Mouse (Mus musculus) C2C12 (cell line): ENCODE results near the gene Fam71b. TPM values are rescaled to one million over a fixed set of nuclear protein-coding genes. Genes with fewer than 3 reads are reported as not detected.

Experiments
- H3K27me3 ChIP-seq: one replicate; pipeline ENCODE4 v1.6.1; 2011; ENCODE audit not compliant: control insufficient read depth, insufficient read depth, insufficient read length
- H3K36me3 ChIP-seq: one replicate; pipeline ENCODE4 v1.6.1; 2011; ENCODE audit not compliant: control insufficient read depth, insufficient read depth
- H3K4me3 ChIP-seq: one replicate; pipeline ENCODE4 v1.5.1; 2011; ENCODE audit warnings: mild to moderate bottlenecking, control low read depth; ENCODE audit not compliant: poor library complexity, insufficient read depth, severe bottlenecking
- H3K79me2 ChIP-seq: one replicate; pipeline ENCODE4 v1.6.1; 2011; ENCODE audit not compliant: control insufficient read depth, insufficient read depth
- H3K79me3 ChIP-seq: one replicate; pipeline ENCODE4 v1.6.1; 2011; ENCODE audit warnings: low read depth, control low read depth
- H3ac ChIP-seq: one replicate; pipeline ENCODE3; 2011; ENCODE audit warnings: low read depth; ENCODE audit not compliant: control insufficient read depth, insufficient read length
- CEBPB ChIP-seq: IDR thresholded peaks from one replicate; pipeline ENCODE4 v1.6.1; 2011; ENCODE audit warnings: low read depth, mild to moderate bottlenecking, control low read depth, moderate library complexity
- CTCF ChIP-seq: IDR thresholded peaks from one replicate; pipeline ENCODE4 v1.5.1; 2011; ENCODE audit not compliant: control insufficient read depth, insufficient read depth, insufficient read length
- FOSL1 ChIP-seq: IDR thresholded peaks from one replicate; pipeline ENCODE4 v1.8.0; 2011; ENCODE audit warnings: mild to moderate bottlenecking, low read length; ENCODE audit not compliant: poor library complexity, insufficient read depth, severe bottlenecking
- MAX ChIP-seq: IDR thresholded peaks from one replicate; pipeline ENCODE4 v1.6.1; 2011; ENCODE audit warnings: mild to moderate bottlenecking, control low read depth
- MYOD1 ChIP-seq: IDR thresholded peaks from one replicate; pipeline ENCODE4 v1.6.1; 2011; ENCODE audit warnings: low read depth; ENCODE audit not compliant: control insufficient read depth, insufficient read length
- MYOG ChIP-seq: IDR thresholded peaks from one replicate; pipeline ENCODE4 v1.6.1; 2011; ENCODE audit not compliant: control insufficient read depth, insufficient read length; ENCODE audit errors: extremely low read depth
- USF1 ChIP-seq: IDR thresholded peaks from one replicate; pipeline ENCODE4 v1.6.1; 2011; ENCODE audit warnings: low read depth, mild to moderate bottlenecking, control low read depth, moderate library complexity
- polyA plus RNA-seq: library from polyadenylated mRNA; unstranded; fragments of >200 nt; fragmentation: generic; extraction: Trizol; gene quantifications from one replicate; pipeline ENCODE4 v1.2.1, GENCODE M21; 2012; ENCODE audit warnings: missing spikeins

Fam71b gene
- polyA plus RNA-seq, 1 experiment = 0.20 TPM

- Histone ChIP-seq H3K4me3 (no peak overlapping the region), H3K36me3 (no peaks in the 10 kb centered on the region), H3K27me3 (no peaks in the 10 kb centered on the region), H3K79me3 (no peaks in the 10 kb centered on the region), H3K79me2 (no peaks in the 10 kb centered on the region), H3ac (no peak overlapping the region)
- TF ChIP-seq CTCF (no peak), MYOD1 (no peak), FOSL1 (no peak)
Measured at GRCm38 (mm10) chr11:46396860-46397179, 461 bp downstream of the Fam71b start.

GRCm38 (mm10) chr11:46397900-46398299 lies 1.5 kb downstream of the Fam71b start:
- no peaks in the 10 kb centered on the region for H3K79me3 ChIP-seq
- no peaks in the 10 kb centered on the region for H3K36me3 ChIP-seq
- H3K4me3 ChIP-seq = no peak overlapping the region
- TF ChIP-seq MAX = no peak
- no peak for TF ChIP-seq MYOG
- TF ChIP-seq CTCF = no peak
- no peak for TF ChIP-seq USF1
- no peak for TF ChIP-seq MYOD1
- TF ChIP-seq FOSL1 = no peak
- TF ChIP-seq CEBPB = no peak
- no peaks in the 10 kb centered on the region for H3K27me3 ChIP-seq
- H3K79me2 ChIP-seq = no peaks in the 10 kb centered on the region
- no peak overlapping the region for H3ac ChIP-seq

- H3K79me3 ChIP-seq = no peaks in the 10 kb centered on the region
- no peak for TF ChIP-seq USF1
- no peak for TF ChIP-seq MYOG
- no peak for TF ChIP-seq MYOD1
- no peak for TF ChIP-seq CTCF
- no peak for TF ChIP-seq MAX
- TF ChIP-seq FOSL1 = no peak
- no peak for TF ChIP-seq CEBPB
- no peaks in the 10 kb centered on the region for H3K79me2 ChIP-seq
- H3K4me3 ChIP-seq = no peak overlapping the region
- no peak overlapping the region for H3ac ChIP-seq
- H3K36me3 ChIP-seq = no peaks in the 10 kb centered on the region
- no peaks in the 10 kb centered on the region for H3K27me3 ChIP-seq
Measured at GRCm38 (mm10) chr11:46398473-46398872, 2.1 kb downstream of the Fam71b start.

- Histone ChIP-seq H3K27me3 (no peaks in the 10 kb centered on the region), H3K4me3 (no peak overlapping the region), H3K36me3 (no peaks in the 10 kb centered on the region), H3K79me2 (no peaks in the 10 kb centered on the region), H3ac (no peak overlapping the region), H3K79me3 (no peaks in the 10 kb centered on the region)
- TF ChIP-seq FOSL1 (no peak), CEBPB (no peak), MYOD1 (no peak), CTCF (no peak), USF1 (no peak), MAX (no peak)
Measured at GRCm38 (mm10) chr11:46398933-46399383, 2.6 kb downstream of the Fam71b start.

- no peaks in the 10 kb centered on the region for H3K79me2 ChIP-seq
- no peak overlapping the region for H3ac ChIP-seq
- no peak for TF ChIP-seq MYOD1
- no peak for TF ChIP-seq MAX
- no peak for TF ChIP-seq FOSL1
- no peak for TF ChIP-seq CEBPB
- no peak for TF ChIP-seq USF1
- no peak for TF ChIP-seq MYOG
- no peak for TF ChIP-seq CTCF
- no peak overlapping the region for H3K4me3 ChIP-seq
- no peaks in the 10 kb centered on the region for H3K79me3 ChIP-seq
- H3K36me3 ChIP-seq = no peaks in the 10 kb centered on the region
- H3K27me3 ChIP-seq = no peaks in the 10 kb centered on the region
Measured at GRCm38 (mm10) chr11:46401555-46401954, 5.2 kb downstream of the Fam71b start.

GRCm38 (mm10) chr11:46404986-46405385 lies 8.6 kb downstream of the Fam71b start:
- no peaks in the 10 kb centered on the region for H3K79me3 ChIP-seq
- no peaks in the 10 kb centered on the region for H3K79me2 ChIP-seq
- TF ChIP-seq FOSL1 (no peak), CEBPB (no peak), USF1 (no peak), MAX (no peak), MYOG (no peak), MYOD1 (no peak), CTCF (no peak)
- H3ac ChIP-seq = no peak overlapping the region
- H3K27me3 ChIP-seq = no peaks in the 10 kb centered on the region
- H3K4me3 ChIP-seq = no peak overlapping the region
- no peaks in the 10 kb centered on the region for H3K36me3 ChIP-seq
